In genomic region chr4:130664414-130665029, GRCm38 (mm10) we compare ENCODE assay signal across 7 mouse cellular contexts. TPM values are rescaled to one million over a fixed set of nuclear protein-coding genes. Genes with fewer than 3 reads are reported as not detected.
A peak's percentile ranks its signal among the peaks of the same experiment; 100 is the strongest.
DNase-seq lines count a peak whose midpoint lies in the region; ATAC-seq lines count a peak whose summit lies in the region.

No protein-coding gene starts in this region.

- H3K36me3 ChIP-seq in neural tube, embryonic 11.5 days (ENCODE audit: control insufficient read depth, insufficient read depth, low read length): no peaks in the 10 kb centered on the region
- H3K36me3 ChIP-seq in forebrain, embryonic 12.5 days (replicated peaks): peaks cover 5% of the 10 kb centered on the region
- H3K36me3 ChIP-seq in limb, embryonic 13.5 days: peaks cover 4% of the 10 kb centered on the region; the same call in 1 of the 2 replicates
- no peaks in the 10 kb centered on the region for H3K36me3 ChIP-seq in stomach, embryonic 15.5 days

- H3K27ac ChIP-seq in neural tube, embryonic 11.5 days (ENCODE audit: low read depth, low read length): no peak overlapping the region
- H3K27ac ChIP-seq in forebrain, embryonic 12.5 days: peak overlapping the region; percentile 99
- H3K27ac ChIP-seq in limb, embryonic 13.5 days: peak overlapping the region; percentile 97; the same call in 1 of the 2 replicates
- H3K27ac ChIP-seq in stomach, embryonic 15.5 days: peak overlapping the region; percentile 97; the same call in 1 of the 2 replicates

- peak overlapping the region; percentile 93 for H3K4me3 ChIP-seq in neural tube, embryonic 11.5 days (ENCODE audit: low read depth, low read length)
- peak overlapping the region; percentile 81 for H3K4me3 ChIP-seq in forebrain, embryonic 12.5 days (replicated peaks)
- H3K4me3 ChIP-seq in limb, embryonic 13.5 days: peak overlapping the region; percentile 75
- H3K4me3 ChIP-seq in stomach, embryonic 15.5 days (replicated peaks): peak overlapping the region; percentile 92

- peak overlapping the region; percentile 87 for H3K4me2 ChIP-seq in neural tube, embryonic 11.5 days (ENCODE audit: low read depth)
- peak overlapping the region; percentile 81 for H3K4me2 ChIP-seq in forebrain, embryonic 12.5 days
- H3K4me2 ChIP-seq in limb, embryonic 13.5 days (replicated peaks): peak overlapping the region; percentile 86
- H3K4me2 ChIP-seq in stomach, embryonic 15.5 days: peak overlapping the region; percentile 62

- H3K9me3 ChIP-seq in neural tube, embryonic 11.5 days (ENCODE audit: control insufficient read depth, low read length): no peaks in the 10 kb centered on the region
- H3K9me3 ChIP-seq in forebrain, embryonic 12.5 days: no peaks in the 10 kb centered on the region
- H3K9me3 ChIP-seq in limb, embryonic 13.5 days: no peaks in the 10 kb centered on the region
- H3K9me3 ChIP-seq in stomach, embryonic 15.5 days: no peaks in the 10 kb centered on the region

- peaks cover 8% of the 10 kb centered on the region; the same call in 1 of the 2 replicates for H3K4me1 ChIP-seq in neural tube, embryonic 11.5 days (ENCODE audit: control insufficient read depth, insufficient read depth, low read length)
- peaks cover 31% of the 10 kb centered on the region for H3K4me1 ChIP-seq in forebrain, embryonic 12.5 days
- peaks cover 35% of the 10 kb centered on the region for H3K4me1 ChIP-seq in limb, embryonic 13.5 days
- H3K4me1 ChIP-seq in stomach, embryonic 15.5 days: peaks cover 10% of the 10 kb centered on the region; the same call in 1 of the 2 replicates

- DNase-seq in neural tube, embryonic 11.5 days (ENCODE audit: low spot score): no peak
- no peak for DNase-seq in neural tube, embryonic 10.5 days (ENCODE audit: extremely low spot score, low spot score)
- no peak for DNase-seq in urinary bladder, postnatal 36 days (ENCODE audit: low spot score in 2 of 2)
- DNase-seq in B cell, adult 2 months: no peak

- no peak for ATAC-seq in neural tube, embryonic 11.5 days (ENCODE audit: insufficient read depth, low FRiP score, low TSS enrichment)
- ATAC-seq in forebrain, embryonic 12.5 days (ENCODE audit: low FRiP score): no peak
- ATAC-seq in limb, embryonic 13.5 days (ENCODE audit: low FRiP score, low read depth): no peak
- no peak for ATAC-seq in stomach, embryonic 15.5 days (ENCODE audit: insufficient read depth, low FRiP score, low read depth)

- H3K9ac ChIP-seq in neural tube, embryonic 11.5 days (ENCODE audit: low read length): peak overlapping the region; percentile 97
- peak overlapping the region; percentile 95 for H3K9ac ChIP-seq in forebrain, embryonic 12.5 days
- H3K9ac ChIP-seq in limb, embryonic 13.5 days: peak overlapping the region; percentile 99
- peak overlapping the region; percentile 96 for H3K9ac ChIP-seq in stomach, embryonic 15.5 days

- H3K27me3 ChIP-seq in neural tube, embryonic 11.5 days (ENCODE audit: control insufficient read depth, insufficient read depth, low read length): no peaks in the 10 kb centered on the region
- no peaks in the 10 kb centered on the region for H3K27me3 ChIP-seq in forebrain, embryonic 12.5 days
- no peaks in the 10 kb centered on the region for H3K27me3 ChIP-seq in limb, embryonic 13.5 days
- H3K27me3 ChIP-seq in stomach, embryonic 15.5 days (replicated peaks): no peaks in the 10 kb centered on the region

- WGBS in neural tube, embryonic 11.5 days: 7% methylated on average over 7 of the region's 7 CpGs
- 7% methylated on average over 7 of the region's 7 CpGs for WGBS in forebrain, embryonic 12.5 days
- 5% methylated on average over 7 of the region's 7 CpGs for WGBS in limb, embryonic 13.5 days
- 2% methylated on average over 7 of the region's 7 CpGs for WGBS in stomach, embryonic 15.5 days

RNA-seq across cellular contexts. Expression of gene Pum1, which starts 1.4 kb away (rescaled TPM):
- polyA plus RNA-seq in neural tube, embryonic 11.5 days (2014; fragmentation: Nextera tagmentation; extraction: Ambion mirVana): 107 and 108 TPM in 2 replicates
- 134 and 141 TPM in 2 replicates for polyA plus RNA-seq in forebrain, embryonic 12.5 days (2016; fragmentation: Nextera tagmentation; extraction: Ambion mirVana)
- 105 and 116 TPM in 2 replicates for polyA plus RNA-seq in limb, embryonic 13.5 days (2015; fragmentation: Nextera tagmentation; extraction: Ambion mirVana)
- 72.4 and 78.4 TPM in 2 replicates for polyA plus RNA-seq in stomach, embryonic 15.5 days (2015; fragmentation: Nextera tagmentation; extraction: Ambion mirVana)
